Mouse (Mus musculus) T-helper 2 cell (primary cell): ENCODE measurements around the gene Tmtc1.

Source experiments
- in situ Hi-C: fragments of 300-600 bp; cut with MboI, MseI; formaldehyde crosslinking; loops from one replicate; pipeline ENCODE4 v1.15.1; 2025; ENCODE audit warnings: high pct_unique_total_duplicates

Tmtc1 gene

DNA sequence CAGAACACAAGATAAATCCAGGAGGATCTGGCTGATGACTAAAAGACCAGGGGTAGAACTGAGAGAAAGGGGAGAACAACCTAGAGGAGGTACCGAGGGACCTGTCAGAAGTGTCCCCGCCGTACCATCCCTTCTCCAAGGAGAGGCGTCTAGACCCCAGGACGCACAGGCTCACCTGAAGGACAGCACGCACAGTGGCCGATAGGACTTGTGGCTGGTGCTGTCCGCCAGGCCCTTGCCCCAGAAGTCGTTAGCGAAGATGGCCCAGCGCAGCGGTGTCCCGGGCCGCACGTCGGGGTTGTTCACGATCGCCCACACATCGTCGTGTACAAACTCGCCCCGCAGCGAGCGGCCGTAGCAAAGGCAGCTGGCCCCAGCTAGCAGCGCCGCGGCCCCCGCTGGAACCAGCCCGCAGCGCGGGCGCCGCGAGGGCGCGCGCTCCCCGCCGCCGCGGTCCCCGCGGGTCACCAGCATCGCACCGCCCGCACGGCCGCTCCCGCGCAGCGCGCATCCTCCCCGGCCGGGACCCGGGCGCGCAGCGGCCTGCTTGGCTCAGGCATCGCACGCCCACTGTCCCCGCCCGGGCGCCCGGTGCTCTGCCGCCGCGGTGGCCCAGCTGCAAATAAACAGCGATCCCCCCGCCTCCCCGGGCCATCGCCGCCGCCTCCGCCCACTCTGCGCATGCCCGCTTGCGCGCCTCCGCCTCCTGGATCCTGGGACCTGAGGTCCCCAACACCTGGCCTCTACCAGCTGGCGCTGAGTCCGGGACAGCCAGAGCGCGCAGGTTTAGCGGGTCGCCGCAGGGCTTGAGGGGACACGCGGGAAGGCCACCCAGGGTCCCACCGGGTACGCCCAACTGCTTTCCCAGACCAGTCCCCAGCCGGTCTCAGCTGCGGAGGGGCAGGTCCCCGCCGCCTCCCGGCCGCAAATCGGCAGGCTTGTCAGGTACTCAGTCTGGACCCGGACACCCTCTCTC is at the start of gene Tmtc1:
Tmtc1 (minus strand) TSS at position 664 of the 976 bp plus-strand sequence.
- in situ Hi-C loops, result no loop called here

DNA sequence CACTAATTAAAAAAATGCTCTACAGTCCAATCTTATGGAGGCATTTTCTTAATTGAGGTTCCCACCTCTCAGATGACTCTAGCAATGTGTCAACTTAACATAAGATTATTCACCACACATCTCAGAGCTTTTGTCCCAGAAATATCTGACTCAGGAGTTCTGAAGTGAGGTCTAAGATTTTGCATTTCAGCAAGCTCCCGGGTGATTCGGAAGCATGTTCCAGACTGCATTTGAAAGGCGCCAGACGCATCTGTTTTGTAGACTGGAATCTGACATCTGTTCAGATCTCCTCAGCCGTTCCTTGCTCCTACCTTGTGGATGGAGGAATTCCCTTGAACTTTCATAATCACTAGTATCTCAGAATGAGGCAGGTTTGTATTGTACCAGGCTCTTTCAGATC is 47.7 kb upstream of the Tmtc1 start:
- in situ Hi-C loops, result no loop called here

DNA sequence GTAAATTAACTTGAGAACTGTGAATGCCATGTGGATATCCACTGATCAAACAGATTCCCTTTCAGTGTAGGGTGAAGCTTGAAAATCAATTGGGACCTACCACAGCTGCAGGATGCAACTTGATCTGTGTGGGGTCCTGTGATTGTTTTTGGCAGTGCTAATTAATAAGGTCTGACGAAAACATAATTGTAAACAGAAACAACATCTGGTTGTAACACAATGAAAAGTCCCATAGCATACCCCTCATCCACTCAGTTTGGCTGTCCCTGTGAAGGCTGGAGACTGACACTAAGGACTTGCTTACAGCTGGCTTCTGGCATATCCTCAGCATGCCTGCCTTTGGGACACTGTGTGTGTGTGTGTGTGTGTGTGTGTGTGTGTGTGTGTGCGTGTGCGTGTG is 42.6 kb upstream of the Tmtc1 start:
- in situ Hi-C loops, result no loop called here

DNA sequence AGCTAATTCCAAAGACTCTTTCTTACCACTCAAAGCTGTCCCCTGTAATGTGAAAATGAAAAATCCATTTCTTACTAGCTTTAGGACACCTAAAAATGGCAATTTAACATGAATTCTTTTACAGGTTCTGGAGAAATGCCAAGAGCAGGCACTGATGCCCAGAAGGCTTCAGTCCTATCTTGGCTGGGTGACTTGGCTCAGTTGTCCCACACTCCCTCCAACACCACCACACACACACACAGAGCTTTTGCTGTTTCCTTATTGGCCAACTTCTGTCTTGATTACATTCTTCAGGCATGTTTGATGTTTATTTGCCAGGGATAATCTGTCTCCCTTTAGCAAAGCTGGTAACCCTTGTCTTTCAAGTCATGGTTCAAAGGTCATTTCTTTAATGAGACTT is 37.7 kb upstream of the Tmtc1 start:
- in situ Hi-C loops, result no loop called here

DNA sequence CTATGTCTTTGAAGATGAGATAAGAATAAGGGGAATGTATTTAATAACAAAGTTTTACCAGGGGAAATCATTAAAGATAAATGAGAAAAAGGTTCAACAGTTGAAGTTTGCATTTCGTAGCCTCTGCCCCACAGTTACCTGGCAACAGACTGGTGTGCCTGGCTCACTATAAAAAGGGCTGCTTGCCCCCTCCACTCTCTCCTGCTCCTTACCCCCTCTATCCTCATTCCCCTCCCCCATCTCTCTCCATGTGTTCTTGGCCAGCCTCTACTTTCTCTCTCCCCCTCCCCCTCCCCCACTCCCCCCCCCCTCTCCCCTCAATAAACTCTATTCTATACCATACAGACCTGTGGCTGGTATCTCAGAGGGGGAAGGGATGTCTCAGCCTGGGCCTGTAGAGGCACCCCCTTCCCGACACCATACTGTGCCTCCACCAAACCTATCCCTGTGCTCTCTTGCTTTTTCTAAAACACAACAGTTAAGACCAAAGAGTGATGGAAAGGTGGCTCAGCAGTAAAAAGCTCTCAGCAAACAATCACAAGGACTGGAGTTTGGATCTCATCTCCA is 35.6 kb upstream of the Tmtc1 start:
- in situ Hi-C loops, result no loop called here

DNA sequence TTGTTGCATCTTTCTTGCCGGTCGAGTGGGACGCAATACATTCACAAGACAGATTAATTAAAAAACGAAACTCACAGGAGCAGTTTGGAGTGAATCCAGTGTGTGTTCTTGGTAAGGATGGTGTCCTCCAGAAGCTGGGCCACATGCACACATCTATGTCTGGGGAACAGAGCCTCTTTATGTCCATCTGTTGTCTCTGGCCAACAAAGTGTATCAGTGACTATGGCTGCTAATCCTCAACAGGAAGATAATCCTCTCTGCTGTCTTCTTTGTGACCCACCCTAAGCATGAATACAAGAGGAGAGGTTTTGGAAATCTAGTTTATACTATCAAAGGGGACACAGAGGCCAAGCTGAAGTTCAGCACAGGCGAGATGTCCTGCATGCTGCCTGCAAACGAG is 34.2 kb upstream of the Tmtc1 start:
- in situ Hi-C loops, result no loop called here

DNA sequence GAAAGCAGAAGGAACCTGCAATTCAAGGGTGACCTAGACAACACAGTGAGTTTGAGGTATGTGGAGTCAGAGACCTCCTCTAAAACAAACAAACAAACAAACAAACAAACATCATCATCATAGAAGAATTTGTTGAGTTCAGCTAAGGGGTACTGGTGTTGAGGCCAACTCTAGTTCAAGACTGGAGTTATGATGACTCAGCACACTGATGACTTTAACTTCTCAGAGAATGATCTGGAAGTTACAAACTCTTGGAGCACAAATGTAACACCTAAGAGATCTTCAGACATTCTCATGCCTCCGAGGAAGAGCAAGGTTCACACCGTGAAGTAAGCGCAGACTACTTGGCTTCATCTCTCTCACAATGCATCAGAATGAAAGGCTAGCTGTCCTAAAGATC is 28.1 kb upstream of the Tmtc1 start:
- in situ Hi-C loops, result no loop called here

DNA sequence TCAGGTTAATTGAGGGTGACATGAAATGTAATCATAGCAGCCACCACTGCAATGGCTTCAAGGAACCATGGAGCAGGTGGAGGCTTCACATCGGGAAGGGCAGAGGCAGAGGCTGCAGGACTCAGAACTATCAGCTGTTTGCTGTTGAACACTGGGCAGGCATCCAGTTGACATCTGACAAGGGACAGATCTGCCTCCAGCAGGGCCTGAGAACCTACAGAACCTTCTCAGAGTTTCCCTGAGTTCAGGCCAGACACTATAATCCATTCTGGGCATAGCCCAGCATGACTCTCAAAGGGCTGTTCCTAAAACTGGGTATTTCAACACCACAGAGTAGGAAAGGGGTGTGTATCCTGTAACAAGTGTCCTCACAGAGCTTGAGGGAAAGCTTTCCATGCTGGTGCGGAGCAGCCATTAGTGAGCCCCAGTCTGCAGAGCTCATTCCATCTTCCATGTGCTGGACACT is 23.8 kb upstream of the Tmtc1 start:
- in situ Hi-C loops, result no loop called here

DNA sequence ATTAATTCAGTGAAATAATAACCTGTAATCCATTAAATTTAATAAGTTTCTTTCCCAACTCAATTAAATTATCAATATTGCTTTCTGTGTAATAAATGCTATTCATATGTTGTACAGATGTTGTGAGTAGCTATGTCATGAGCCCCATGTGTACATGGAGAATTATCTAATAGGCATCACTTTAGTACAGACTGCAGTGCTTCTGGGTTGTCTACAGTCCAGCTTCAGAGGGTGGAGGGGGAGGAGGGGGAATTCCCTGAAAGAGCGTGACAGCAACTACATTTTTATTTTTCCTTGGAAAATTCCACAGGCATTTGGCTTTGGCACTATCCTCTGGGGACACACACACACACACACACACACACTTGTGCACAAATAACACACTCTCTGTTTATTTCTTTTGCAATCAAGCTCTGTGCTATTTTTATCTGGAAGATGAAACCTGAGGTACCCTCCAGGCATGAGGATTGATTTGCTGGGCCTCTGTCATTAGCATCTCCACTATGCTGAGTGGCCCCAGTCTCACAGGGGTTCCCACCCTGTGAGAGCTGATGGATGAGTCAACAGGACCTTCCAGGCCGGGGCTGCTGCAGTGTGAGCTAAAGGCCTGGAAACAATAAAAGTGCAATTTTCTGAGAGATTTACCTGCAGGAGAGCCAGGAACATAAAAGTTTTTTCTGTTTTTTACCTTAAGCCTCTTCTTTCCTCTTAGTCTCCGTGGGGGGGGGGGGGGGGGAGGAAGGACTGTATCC is 23.2 kb upstream of the Tmtc1 start:
- in situ Hi-C loops, result no loop called here

DNA sequence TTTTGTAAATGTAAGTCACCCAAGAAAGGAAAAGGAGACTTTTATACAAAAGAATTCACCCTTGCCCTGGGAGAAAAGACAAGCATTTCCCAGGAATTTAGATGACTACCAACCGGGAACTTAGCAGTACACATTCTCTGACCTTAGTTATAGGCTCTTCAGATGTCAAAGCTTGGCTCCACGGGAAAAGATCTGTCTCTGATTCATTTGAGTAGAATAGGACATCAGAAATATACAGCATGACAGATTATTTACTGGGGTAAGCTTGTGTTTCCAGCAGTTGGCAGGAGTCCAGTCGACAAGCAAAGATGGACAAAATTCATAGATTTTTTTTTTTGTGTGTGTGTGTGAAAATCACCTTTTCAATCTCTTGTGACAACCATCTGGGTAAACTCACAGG is 15.4 kb upstream of the Tmtc1 start:
- in situ Hi-C loops, result no loop called here

DNA sequence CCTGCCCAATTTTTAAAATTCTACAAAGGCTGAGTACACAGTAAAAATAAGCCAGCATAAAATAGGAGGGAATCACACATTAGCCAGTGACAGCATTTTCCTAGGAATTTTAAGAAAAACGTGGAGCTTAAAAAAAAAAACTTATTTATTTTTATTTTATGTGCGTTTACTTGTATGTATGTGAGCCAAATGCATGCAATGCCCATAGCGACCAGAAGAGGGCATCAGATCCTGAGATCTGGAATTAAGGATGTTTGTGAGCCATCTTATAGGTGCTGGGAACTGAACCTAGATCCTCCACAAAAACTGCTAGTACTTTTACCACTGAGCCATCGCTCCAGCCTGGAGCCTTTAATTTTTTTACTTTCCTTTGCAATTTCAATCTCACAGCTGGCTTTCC is 11.3 kb upstream of the Tmtc1 start:
- in situ Hi-C loops, result no loop called here

DNA sequence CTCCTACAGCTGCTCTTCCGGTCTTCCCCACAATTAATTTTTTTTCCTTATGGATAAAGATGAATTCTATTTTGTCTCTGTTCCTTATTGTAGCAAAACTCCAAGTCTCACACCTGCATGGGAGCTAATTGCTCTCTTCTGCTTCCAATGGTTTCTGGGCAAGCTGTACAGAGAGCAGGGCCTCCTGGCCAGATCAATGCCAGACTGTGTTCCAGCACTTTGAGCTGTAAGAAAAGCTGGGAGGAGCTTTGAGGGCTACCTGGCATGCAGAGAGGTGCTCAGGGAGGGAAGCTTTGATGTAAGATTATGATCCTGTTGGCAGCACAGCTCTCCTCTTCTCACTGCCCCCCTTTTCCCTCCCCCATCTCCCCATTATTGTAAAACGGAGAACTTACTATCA is 10.6 kb upstream of the Tmtc1 start:
- in situ Hi-C loops, result no loop called here

DNA sequence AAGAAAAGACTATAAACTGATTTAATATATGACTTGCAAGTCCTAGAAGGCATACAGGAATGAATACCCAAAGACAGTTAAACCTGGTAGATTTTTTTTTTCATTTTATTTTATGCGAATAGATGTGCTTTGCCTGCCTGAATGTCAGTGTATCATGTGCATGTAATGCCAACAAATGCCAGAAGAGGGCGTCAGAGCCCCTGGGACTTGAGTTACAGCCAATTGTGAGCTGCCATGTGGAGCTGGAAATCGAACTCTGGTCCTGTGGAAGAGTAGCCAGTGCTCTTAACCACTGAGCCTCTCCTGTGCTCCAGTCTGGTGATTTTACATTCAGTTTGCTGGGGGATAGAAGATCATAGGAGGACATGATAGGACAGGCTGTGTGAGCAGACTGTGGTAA is 4.0 kb upstream of the Tmtc1 start:
- in situ Hi-C loops, result no loop called here

DNA sequence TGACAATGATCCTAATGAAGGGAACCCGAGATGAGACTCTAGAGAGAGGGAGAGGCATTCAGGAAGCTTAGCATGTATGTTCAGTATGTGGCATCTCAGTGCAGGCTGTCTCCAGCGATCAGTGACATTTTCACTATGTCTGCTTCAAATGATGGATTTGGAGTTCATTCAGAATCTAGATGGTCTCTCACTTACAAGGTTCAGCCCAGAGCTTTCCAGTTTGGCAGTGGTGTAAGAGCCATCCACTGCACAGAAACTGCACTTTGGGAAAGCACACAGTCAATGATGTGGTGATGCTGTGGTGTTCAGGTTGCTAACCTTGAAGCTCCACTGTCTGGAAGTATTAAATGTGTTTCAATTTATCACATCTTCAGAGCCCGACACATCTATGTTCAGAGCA is 1.9 kb upstream of the Tmtc1 start:
- in situ Hi-C loops, result no loop called here

DNA sequence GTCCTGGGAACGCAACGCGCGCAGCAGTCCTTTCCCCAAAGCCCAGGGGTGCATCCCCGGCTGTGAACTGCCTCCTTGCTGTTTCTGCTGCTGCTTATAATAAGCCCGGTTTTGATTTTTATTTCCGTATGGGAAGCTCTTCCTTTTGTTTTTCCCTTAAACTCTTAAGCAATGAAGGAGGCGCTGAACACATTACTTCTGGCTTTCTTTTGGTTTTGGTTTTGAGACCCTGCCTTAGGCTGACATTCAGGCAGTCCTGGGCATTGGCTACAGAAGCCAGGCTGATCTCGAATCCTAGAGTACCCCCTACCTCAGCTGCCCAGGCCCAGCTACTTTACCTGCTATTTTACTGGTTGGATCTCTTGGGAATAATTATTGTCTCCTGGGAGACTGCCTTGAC is 607 bp upstream of the Tmtc1 start:
- in situ Hi-C loops, result no loop called here

DNA sequence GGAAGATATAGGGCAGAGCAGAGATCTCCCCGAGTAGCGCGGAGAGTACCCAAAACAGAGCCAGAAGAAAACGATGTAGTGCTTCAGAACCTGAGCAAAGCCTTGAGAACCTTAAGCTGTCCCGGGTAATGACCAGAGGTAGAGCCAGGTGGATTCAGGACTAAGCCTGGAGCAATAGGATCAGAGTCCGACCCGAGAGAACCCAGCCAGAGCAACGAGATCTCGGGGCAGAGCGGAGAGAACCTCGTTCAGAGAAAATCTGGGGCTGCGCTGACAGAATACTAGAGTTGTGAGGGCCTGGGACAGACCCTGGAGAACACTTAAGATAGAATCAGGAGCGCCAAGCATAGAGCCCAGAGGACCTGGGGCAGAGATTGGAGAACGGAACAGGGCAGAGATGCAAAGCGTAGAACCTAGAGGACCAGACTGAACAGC is 881 bp downstream of the Tmtc1 start:
- in situ Hi-C loops, result no loop called here

DNA sequence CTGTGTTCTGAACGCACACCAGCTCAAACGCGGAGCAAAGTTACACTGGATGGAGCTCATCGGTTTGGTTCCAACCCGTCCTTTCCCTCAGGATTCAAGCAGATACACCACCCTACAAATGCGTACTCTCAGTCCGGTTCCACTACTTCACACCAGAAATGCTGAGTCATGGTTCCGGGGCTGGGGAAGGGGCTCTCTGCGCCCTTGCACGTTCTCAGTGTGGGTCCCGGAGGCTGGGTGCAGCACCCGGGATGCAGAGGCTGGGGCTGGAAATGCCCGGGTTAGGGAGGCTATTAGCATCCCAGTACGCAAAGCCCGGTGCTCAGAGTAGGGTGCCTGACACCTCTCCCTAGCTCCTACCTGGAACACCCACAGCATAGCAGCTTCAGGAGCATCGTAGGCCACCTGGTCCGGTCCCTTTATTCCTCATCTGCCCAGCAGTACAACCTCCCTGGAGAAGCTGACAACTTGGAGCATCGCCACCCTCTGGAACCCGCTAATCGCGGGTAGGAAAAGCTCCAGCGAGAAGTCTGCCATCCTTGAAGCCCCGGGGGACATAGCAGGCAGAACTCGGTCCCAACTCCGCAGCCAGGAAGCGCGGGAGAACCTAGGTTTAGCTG is 1.4 kb downstream of the Tmtc1 start:
- in situ Hi-C loops, result no loop called here

DNA sequence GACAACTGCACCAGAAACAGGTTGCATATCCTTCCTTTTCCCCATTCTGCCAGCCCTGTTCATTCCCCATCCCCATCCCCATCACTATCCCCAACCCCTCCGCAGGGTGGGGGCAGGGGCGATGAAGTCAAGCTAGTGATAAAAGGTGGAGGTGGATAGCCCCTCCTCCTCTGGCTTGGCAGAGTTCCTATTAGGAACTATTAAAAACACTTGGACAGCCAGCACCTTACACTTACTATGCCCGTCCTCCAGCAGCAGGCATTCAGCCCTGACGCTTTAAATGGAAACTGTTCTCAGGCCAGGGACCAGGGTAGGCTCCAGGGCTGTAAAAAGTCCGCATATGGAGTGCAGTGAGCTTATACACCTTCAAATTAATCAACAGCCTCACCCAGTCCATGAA is 2.3 kb downstream of the Tmtc1 start:
- in situ Hi-C loops, result no loop called here

DNA sequence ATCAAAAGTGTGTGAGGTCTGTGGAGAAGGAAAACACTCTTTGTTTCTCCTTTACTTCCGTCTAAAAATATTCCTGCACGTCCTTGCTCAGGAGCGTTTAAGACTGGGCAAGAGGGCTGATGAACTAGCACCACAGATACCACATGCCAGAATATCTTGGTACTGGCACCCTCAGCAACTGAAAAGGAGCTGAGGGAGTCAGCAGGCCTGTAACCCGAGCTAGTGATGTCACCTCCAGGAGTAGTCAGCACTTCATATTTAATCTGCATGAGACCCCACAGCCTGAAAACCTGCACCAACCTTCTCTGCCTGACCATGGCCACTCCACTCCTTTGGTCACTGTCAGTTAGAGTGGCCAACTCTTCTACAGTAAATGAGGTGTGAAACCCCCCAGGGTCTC is 5.1 kb downstream of the Tmtc1 start:
- in situ Hi-C loops, result no loop called here

DNA sequence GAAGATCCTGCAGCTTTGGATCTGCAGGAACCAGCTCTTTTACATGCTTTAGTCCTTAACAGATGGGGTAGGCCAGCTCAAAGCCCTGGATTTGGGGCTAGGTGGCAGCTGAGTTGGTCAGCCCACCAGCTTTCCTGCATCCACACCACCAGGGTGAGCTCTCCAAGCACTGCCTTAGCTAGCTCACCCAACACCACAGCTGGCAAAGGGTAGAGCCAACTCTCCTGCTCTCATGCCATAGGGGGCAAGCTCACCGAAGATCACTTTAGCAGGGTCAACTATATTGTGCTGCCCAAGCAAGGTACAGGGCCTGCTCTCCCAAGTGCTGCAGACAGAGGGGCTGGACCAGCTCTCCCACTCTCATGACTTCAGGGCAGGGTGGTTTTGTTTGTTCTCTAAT is 6.6 kb downstream of the Tmtc1 start:
- in situ Hi-C loops, result no loop called here

DNA sequence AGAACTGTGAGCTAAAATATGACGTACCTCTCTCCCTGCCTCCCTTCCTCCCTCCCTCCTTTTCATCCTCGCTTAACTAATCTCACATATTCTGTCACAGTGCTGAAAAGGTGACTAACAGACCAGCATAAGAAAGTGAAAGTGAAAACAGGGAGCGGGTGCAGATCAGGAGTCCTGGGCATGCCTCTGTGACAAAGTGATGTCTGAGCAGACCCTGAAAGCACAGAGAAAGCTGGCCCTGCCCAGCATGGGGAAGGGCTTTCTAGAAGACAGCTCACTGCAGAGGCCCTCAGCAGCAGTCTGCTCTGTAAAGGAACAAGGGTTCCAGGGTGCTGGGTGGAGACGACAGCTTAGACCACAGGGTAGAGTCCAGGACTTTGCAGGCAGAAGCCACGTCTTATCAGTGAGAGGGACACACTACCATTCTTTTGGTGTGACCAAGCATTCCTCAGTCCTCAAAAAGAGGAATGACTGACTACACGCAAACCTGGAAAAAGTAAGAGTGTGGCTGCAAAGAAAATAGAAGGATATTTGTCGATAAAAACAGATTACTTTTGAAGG is 7.7 kb downstream of the Tmtc1 start:
- in situ Hi-C loops, result no loop called here

DNA sequence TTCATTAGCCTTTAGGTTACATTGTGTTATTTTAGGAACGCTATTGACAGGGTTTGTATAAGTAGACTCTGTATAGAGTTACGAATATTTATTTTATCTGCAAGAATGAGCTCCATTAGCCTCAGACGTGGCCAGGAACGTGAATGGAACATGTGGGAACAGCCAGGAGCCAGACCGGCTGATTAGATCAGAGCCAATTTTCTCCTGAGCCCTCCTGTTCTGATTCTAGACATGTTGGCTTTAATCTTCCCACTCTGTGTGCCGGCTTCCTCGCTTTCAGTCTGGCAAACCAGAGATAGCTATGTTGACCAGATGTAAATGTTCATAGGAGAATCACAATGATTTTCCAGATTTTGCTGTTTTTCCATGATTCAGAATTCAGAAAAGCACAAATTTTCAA is 22.6 kb downstream of the Tmtc1 start:
- in situ Hi-C loops, result loop anchor here (25.0 kb wide), 1 partner anchor 491 kb away; no protein-coding TSS in a partner anchor
